ENCODE assay signal across 16 mouse cellular contexts in genomic region chr1:86481468-86481867, GRCm38 (mm10). TPM values are rescaled to one million over a fixed set of nuclear protein-coding genes. Genes with fewer than 3 reads are reported as not detected.
DNase-seq lines count a peak whose midpoint lies in the region; ATAC-seq lines count a peak whose summit lies in the region.
"Had no signal": no experiment of that assay in that cellular context is flagged by ENCODE, and none has a peak within 500 bp of the region (broad histone marks: within the 10 kb centered on the region; RNA-seq: fewer than 3 reads in every experiment).

No protein-coding gene starts in this region.

- ATAC-seq in lung, embryonic 16.5 days (ENCODE audit: low read depth): peak; percentile 48; the same call in 1 of the 2 replicates
- ATAC-seq in embryonic facial prominence, embryonic 11.5 days (replicated peaks; ENCODE audit: insufficient number of reproducible peaks, low FRiP score, low TSS enrichment, low read depth): 0 out of 2 replicates have a peak, but pooled peaks have one; percentile 17
- peak; percentile 66; the same call in 1 of the 2 replicates for ATAC-seq in stomach, embryonic 16.5 days (ENCODE audit: insufficient read depth, low FRiP score)

- H3K9me3 ChIP-seq in lung, embryonic 16.5 days (ENCODE audit: control insufficient read depth, low read length): no peaks in the 10 kb centered on the region
- no peaks in the 10 kb centered on the region for H3K9me3 ChIP-seq in embryonic facial prominence, embryonic 11.5 days (replicated peaks; ENCODE audit: control insufficient read depth, low read length)
- H3K9me3 ChIP-seq in stomach, embryonic 16.5 days (replicated peaks; ENCODE audit: control insufficient read depth, low read length): no peaks in the 10 kb centered on the region

- H3K4me2 ChIP-seq in lung, embryonic 16.5 days (ENCODE audit: low read depth, low read length): no peak overlapping the region
- no peak overlapping the region for H3K4me2 ChIP-seq in embryonic facial prominence, embryonic 11.5 days (ENCODE audit: low read depth, low read length)
- H3K4me2 ChIP-seq in stomach, embryonic 16.5 days (ENCODE audit: low read depth, low read length): no peak overlapping the region

- WGBS in lung, embryonic 16.5 days: 48% methylated on average over 7 of the region's 7 CpGs
- 69% methylated on average over 7 of the region's 7 CpGs for WGBS in embryonic facial prominence, embryonic 11.5 days
- 58% methylated on average over 7 of the region's 7 CpGs for WGBS in stomach, embryonic 16.5 days

- H3K27ac ChIP-seq in lung, embryonic 16.5 days (ENCODE audit: low read length): peak overlapping the region; percentile 76
- no peak overlapping the region; the same call in 1 of the 2 replicates for H3K27ac ChIP-seq in embryonic facial prominence, embryonic 11.5 days (replicated peaks; ENCODE audit: low read depth, low read length)
- peak overlapping the region; percentile 83 for H3K27ac ChIP-seq in stomach, embryonic 16.5 days (ENCODE audit: low read length)

- H3K36me3 ChIP-seq in lung, embryonic 16.5 days (ENCODE audit: control insufficient read depth, insufficient read depth, low read length): no peaks in the 10 kb centered on the region
- no peaks in the 10 kb centered on the region for H3K36me3 ChIP-seq in embryonic facial prominence, embryonic 11.5 days (replicated peaks; ENCODE audit: control insufficient read depth, insufficient read depth, low read depth, low read length)
- H3K36me3 ChIP-seq in stomach, embryonic 16.5 days (ENCODE audit: control insufficient read depth, insufficient read depth, low read length): no peaks in the 10 kb centered on the region
- H3K36me3 ChIP-seq: G1E had no signal

- no peak for DNase-seq in lung, postnatal 25 days (ENCODE audit: low spot score)
- DNase-seq in embryonic facial prominence, embryonic 11.5 days (ENCODE audit: low spot score): no peak
- DNase-seq in liver (peak; percentile 67), MN1 (ENCODE audit: low spot score) (no peak)
- DNase-seq in adrenal gland, postnatal 25 days: no peak
- DNase-seq: cerebellum, postnatal 10 days; heart, postnatal 36 days; lung, postnatal 10 days; right cerebral cortex, postnatal 25 days; thymus, adult 2 months had no signal

- H3K9ac ChIP-seq in lung, embryonic 16.5 days (ENCODE audit: low read length): no peak overlapping the region
- no peak overlapping the region for H3K9ac ChIP-seq in embryonic facial prominence, embryonic 11.5 days (replicated peaks; ENCODE audit: low read length)
- H3K9ac ChIP-seq in stomach, embryonic 16.5 days (ENCODE audit: low read length): no peak overlapping the region

- no peaks in the 10 kb centered on the region for H3K27me3 ChIP-seq in lung, embryonic 16.5 days (ENCODE audit: control insufficient read depth, insufficient read depth, low read depth, low read length)
- no peaks in the 10 kb centered on the region for H3K27me3 ChIP-seq in embryonic facial prominence, embryonic 11.5 days (ENCODE audit: control insufficient read depth, insufficient read depth, low read length)
- no peaks in the 10 kb centered on the region for H3K27me3 ChIP-seq in stomach, embryonic 16.5 days (ENCODE audit: control insufficient read depth, insufficient read depth, low read length)

- H3K4me3 ChIP-seq in lung, embryonic 16.5 days (ENCODE audit: low read length): no peak overlapping the region
- H3K4me3 ChIP-seq in embryonic facial prominence, embryonic 11.5 days (ENCODE audit: low read depth, low read length): no peak overlapping the region
- no peak overlapping the region for H3K4me3 ChIP-seq in stomach, embryonic 16.5 days (replicated peaks; ENCODE audit: low read length)
- H3K4me3 ChIP-seq: myocyte had no signal

- H3K4me1 ChIP-seq in lung, embryonic 16.5 days (replicated peaks; ENCODE audit: control insufficient read depth, insufficient read depth, low read length): peaks cover 5% of the 10 kb centered on the region; the same call in 1 of the 2 replicates
- H3K4me1 ChIP-seq in embryonic facial prominence, embryonic 11.5 days (ENCODE audit: control insufficient read depth, insufficient read depth, low read length): no peaks in the 10 kb centered on the region
- H3K4me1 ChIP-seq in stomach, embryonic 16.5 days (ENCODE audit: control insufficient read depth, insufficient read depth, low read length): peaks cover 11% of the 10 kb centered on the region

RNA-seq across cellular contexts. Expression of gene Ptma, which starts 45.1 kb away (rescaled TPM):
- 2,358 and 2,609 TPM in 2 replicates for polyA plus RNA-seq in lung, embryonic 16.5 days (2015; fragmentation: Nextera tagmentation; extraction: Ambion mirVana)
- 4,004 and 4,291 TPM in 2 replicates for polyA plus RNA-seq in embryonic facial prominence, embryonic 11.5 days (2014; fragmentation: Nextera tagmentation; extraction: Ambion mirVana)
- 1,914 and 2,170 TPM in 2 replicates for polyA plus RNA-seq in stomach, embryonic 16.5 days (2015; fragmentation: Nextera tagmentation; extraction: Ambion mirVana)
- 556 and 574 TPM in 2 replicates for total RNA-seq in adrenal gland, postnatal 25 days (2021)

RNA-seq across cellular contexts. Expression of gene Tex44, which starts 55.3 kb away (rescaled TPM):
- not detected in 2 replicates for polyA plus RNA-seq in lung, embryonic 16.5 days (2015; fragmentation: Nextera tagmentation; extraction: Ambion mirVana)
- polyA plus RNA-seq in embryonic facial prominence, embryonic 11.5 days (2014; fragmentation: Nextera tagmentation; extraction: Ambion mirVana): not detected in 2 replicates
- polyA plus RNA-seq in stomach, embryonic 16.5 days (2015; fragmentation: Nextera tagmentation; extraction: Ambion mirVana): not detected in 2 replicates
- total RNA-seq in adrenal gland, postnatal 25 days (2021): not detected in 2 replicates
- total RNA-seq: adrenal gland, postnatal 4 days; gastrocnemius, postnatal 4 days; heart, postnatal 36 days had no signal
- polyA plus RNA-seq: G1E, myocyte had no signal

RNA-seq across cellular contexts. Expression of gene Nmur1, which starts 55.4 kb away (rescaled TPM):
- polyA plus RNA-seq in lung, embryonic 16.5 days (2015; fragmentation: Nextera tagmentation; extraction: Ambion mirVana): 0.49 and 0.63 TPM in 2 replicates
- polyA plus RNA-seq in embryonic facial prominence, embryonic 11.5 days (2014; fragmentation: Nextera tagmentation; extraction: Ambion mirVana): not detected in 2 replicates
- not detected in 2 replicates for polyA plus RNA-seq in stomach, embryonic 16.5 days (2015; fragmentation: Nextera tagmentation; extraction: Ambion mirVana)
- total RNA-seq in adrenal gland, postnatal 25 days (2021): not detected in 2 replicates
- total RNA-seq: adrenal gland, postnatal 4 days; G1E; gastrocnemius, postnatal 4 days; heart, postnatal 36 days had no signal
- polyA plus RNA-seq: G1E, myocyte had no signal
